Mouse (Mus musculus) spleen, adult 2 months (tissue): ENCODE data around the gene Klc4.

Source experiments
- CTCF ChIP-seq: fragments of 200-500 bp; IDR thresholded peaks from 2 replicates; pipeline ENCODE4 v1.5.1; 2011; ENCODE audit warnings: mild to moderate bottlenecking, inconsistent platforms; ENCODE audit not compliant: insufficient read depth, insufficient read length, insufficient replicate concordance; ENCODE audit errors: extremely low read depth
- POLR2A ChIP-seq: fragments of 200-500 bp; IDR thresholded peaks from 2 replicates; pipeline ENCODE4 v1.6.1; 2011; ENCODE audit warnings: low read depth, low read length, inconsistent platforms

DNA sequence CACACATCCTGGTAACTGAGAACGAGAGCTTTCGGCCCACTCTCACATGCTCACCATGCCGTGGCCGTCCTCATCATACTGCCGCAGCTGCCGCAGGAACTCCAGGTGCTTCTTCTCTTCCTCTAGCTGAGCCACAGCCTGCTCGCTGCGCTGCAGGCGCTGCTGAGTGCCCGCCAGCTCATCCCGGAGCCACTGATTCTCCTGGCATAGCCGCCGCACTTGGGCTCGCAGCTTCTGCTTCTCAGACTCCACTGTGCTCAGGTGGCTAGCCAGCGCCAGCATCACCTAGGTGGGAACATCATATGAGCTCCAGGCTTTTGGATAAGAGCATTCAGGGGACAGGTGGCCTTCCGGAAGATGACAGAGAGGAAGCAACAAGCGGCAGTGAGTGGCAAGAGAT lies 3.8 kb downstream of the Klc4 start:
- TF ChIP-seq POLR2A: no peak
- TF ChIP-seq CTCF: no peak
